Mouse (Mus musculus) ovary, adult 18-20 months (tissue): ENCODE results near the gene Hapln3.

ENCODE experiments used
- DNase-seq: peaks from one replicate; pipeline ENCODE4 v3.0.0; 2022; ENCODE audit warnings: low spot score, mixed read lengths

Gene Hapln3

GRCm38 (mm10) chr7:79130843-79131444 is at the start of gene Hapln3:
TSS of gene Hapln3 (minus strand) at chr7:79131018.
- no peak for DNase-seq

- DNase-seq: no peak
Observed at GRCm38 (mm10) chr7:79173800-79174199, 43.0 kb upstream of the Hapln3 start.

- no peak for DNase-seq
Observed at GRCm38 (mm10) chr7:79171782-79172181, 41.0 kb upstream of the Hapln3 start.

- no peak for DNase-seq
Observed at GRCm38 (mm10) chr7:79167006-79167562, 36.3 kb upstream of the Hapln3 start.

GRCm38 (mm10) chr7:79159406-79159805 is 28.6 kb upstream of the Hapln3 start:
- DNase-seq: no peak

GRCm38 (mm10) chr7:79149522-79149921 is 18.7 kb upstream of the Hapln3 start:
- DNase-seq: no peak

- peak; percentile 85 for DNase-seq
Observed at GRCm38 (mm10) chr7:79148711-79149266, 18.0 kb upstream of the Hapln3 start, which contains the start of gene Mfge8. TSS of gene Mfge8 (minus strand) at chr7:79149060.

GRCm38 (mm10) chr7:79147931-79148653 is 17.3 kb upstream of the Hapln3 start:
- DNase-seq: no peak

- DNase-seq: no peak
Observed at GRCm38 (mm10) chr7:79147011-79147837, 16.4 kb upstream of the Hapln3 start.

- DNase-seq: peak; percentile 47
Observed at GRCm38 (mm10) chr7:79140897-79141296, 10.1 kb upstream of the Hapln3 start.

- no peak for DNase-seq
Observed at GRCm38 (mm10) chr7:79139891-79140591, 9.2 kb upstream of the Hapln3 start.

GRCm38 (mm10) chr7:79139328-79139824 is 8.6 kb upstream of the Hapln3 start:
- DNase-seq: no peak

GRCm38 (mm10) chr7:79133391-79133790 is 2.6 kb upstream of the Hapln3 start:
- no peak for DNase-seq

- DNase-seq: no peak
Observed at GRCm38 (mm10) chr7:79130385-79130784, 433 bp downstream of the Hapln3 start.

- no peak for DNase-seq
Observed at GRCm38 (mm10) chr7:79129883-79130282, 935 bp downstream of the Hapln3 start.

GRCm38 (mm10) chr7:79123465-79123864 is 7.4 kb downstream of the Hapln3 start:
- DNase-seq: no peak

- no peak for DNase-seq
Observed at GRCm38 (mm10) chr7:79113848-79114247, 17.0 kb downstream of the Hapln3 start.

GRCm38 (mm10) chr7:79096492-79096891 is 34.3 kb downstream of the Hapln3 start:
- DNase-seq: no peak

- no peak for DNase-seq
Observed at GRCm38 (mm10) chr7:79089111-79089510, 41.7 kb downstream of the Hapln3 start.

- DNase-seq: peak; percentile 11
Observed at GRCm38 (mm10) chr7:79080572-79081399, 50.0 kb downstream of the Hapln3 start.
